In genomic region chr10:42894263-42894662, GRCm38 (mm10) we compare ENCODE assay signal across 17 mouse cellular contexts. TPM values are rescaled to one million over a fixed set of nuclear protein-coding genes. Genes with fewer than 3 reads are reported as not detected.
DNase-seq lines count a peak whose midpoint lies in the region; ATAC-seq and TF ChIP-seq lines count a peak whose summit lies in the region.
"Had no signal": no experiment of that assay in that cellular context is flagged by ENCODE, and none has a peak within 500 bp of the region (broad histone marks: within the 10 kb centered on the region; RNA-seq: fewer than 3 reads in every experiment).

No protein-coding gene starts in this region.

- no peaks in the 10 kb centered on the region for H3K36me3 ChIP-seq in midbrain, embryonic 11.5 days (ENCODE audit: control insufficient read depth, insufficient read depth, low read length)
- no peaks in the 10 kb centered on the region for H3K36me3 ChIP-seq in midbrain, embryonic 15.5 days (replicated peaks)
- no peaks in the 10 kb centered on the region for H3K36me3 ChIP-seq in testis, adult 2 months (ENCODE audit: control insufficient read depth, insufficient read depth, low read length)
- H3K36me3 ChIP-seq: heart, embryonic 13.5 days; hindbrain, embryonic 13.5 days; liver, embryonic 13.5 days had no signal

- WGBS in midbrain, embryonic 11.5 days = 39% methylated on average over 3 of the region's 3 CpGs
- 48% methylated on average over 3 of the region's 3 CpGs for WGBS in midbrain, embryonic 15.5 days

- no peak for ATAC-seq in cerebellum, adult (ENCODE audit: insufficient number of reproducible peaks, low FRiP score, low TSS enrichment)
- no peak for ATAC-seq in midbrain, embryonic 11.5 days (ENCODE audit: low FRiP score)
- no peak for ATAC-seq in midbrain, embryonic 15.5 days (replicated peaks)
- ATAC-seq: Patski had no signal

- H3K9me3 ChIP-seq in midbrain, embryonic 11.5 days (ENCODE audit: control insufficient read depth, low read length) = no peaks in the 10 kb centered on the region
- no peaks in the 10 kb centered on the region for H3K9me3 ChIP-seq in midbrain, embryonic 15.5 days
- H3K9me3 ChIP-seq: heart, embryonic 13.5 days; hindbrain, embryonic 13.5 days; liver, embryonic 13.5 days had no signal

- TF ChIP-seq CTCF in testis, adult 2 months (IDR thresholded peaks at IDR 0.05; ENCODE audit: control insufficient read depth, insufficient read depth, insufficient replicate concordance, low read depth, low read length) = no peak

- TF ChIP-seq POLR2A in testis, adult 2 months (IDR thresholded peaks at IDR 0.05; ENCODE audit: control insufficient read depth, low read depth, low read length) = no peak

- no peaks in the 10 kb centered on the region for H3K27me3 ChIP-seq in midbrain, embryonic 11.5 days (ENCODE audit: control insufficient read depth, insufficient read depth, low read length)
- H3K27me3 ChIP-seq in midbrain, embryonic 15.5 days (replicated peaks) = no peaks in the 10 kb centered on the region
- H3K27me3 ChIP-seq in testis, adult 2 months (ENCODE audit: control insufficient read depth, insufficient read depth, low read length) = no peaks in the 10 kb centered on the region
- H3K27me3 ChIP-seq: heart, embryonic 13.5 days had no signal

- H3K4me2 ChIP-seq in midbrain, embryonic 11.5 days = no peak overlapping the region
- no peak overlapping the region for H3K4me2 ChIP-seq in midbrain, embryonic 15.5 days
- H3K4me2 ChIP-seq: heart, embryonic 13.5 days; hindbrain, embryonic 13.5 days; liver, embryonic 13.5 days had no signal

- no peak overlapping the region for H3K27ac ChIP-seq in midbrain, embryonic 11.5 days (ENCODE audit: low read depth, low read length)
- H3K27ac ChIP-seq in midbrain, embryonic 15.5 days = no peak overlapping the region
- peak overlapping the region; percentile 6; the same call in 1 of the 2 replicates for H3K27ac ChIP-seq in testis, adult 2 months (ENCODE audit: control insufficient read depth, insufficient read depth, low read depth, low read length)
- H3K27ac ChIP-seq: heart, embryonic 13.5 days; hindbrain, embryonic 13.5 days; liver, embryonic 13.5 days had no signal

- peak; percentile 5 for DNase-seq in cerebellum, adult 9-11 months
- DNase-seq in heart, adult 11 months = peak; percentile 90
- DNase-seq in heart, postnatal 36 days = no peak
- DNase-seq in midbrain, embryonic 11.5 days (ENCODE audit: low spot score, missing footprints) = peak; percentile 56
- no peak for DNase-seq in layer of hippocampus, postnatal 25 days (ENCODE audit: extremely low spot score in 1 of 2, low spot score in 1 of 2)
- DNase-seq: cerebellum, adult 2 months; kidney, adult 11 months; kidney, postnatal 25 days; left cerebral cortex, postnatal 4 days; liver, embryonic 13.5 days had no signal

- no peak overlapping the region for H3K4me3 ChIP-seq in midbrain, embryonic 11.5 days (ENCODE audit: low read depth, low read length)
- H3K4me3 ChIP-seq in midbrain, embryonic 15.5 days = no peak overlapping the region
- no peak overlapping the region for H3K4me3 ChIP-seq in testis, adult 2 months (ENCODE audit: control insufficient read depth, low read depth, low read length)
- H3K4me3 ChIP-seq: erythroblast, embryonic 14.5 days; heart, embryonic 13.5 days; hindbrain, embryonic 13.5 days; liver, embryonic 13.5 days had no signal

- intact Hi-C loops in heart, postnatal 36 days (cut with DNase I) = no loop called here

- no peaks in the 10 kb centered on the region; the same call in 1 of the 2 replicates for H3K4me1 ChIP-seq in midbrain, embryonic 11.5 days (ENCODE audit: control insufficient read depth, insufficient read depth, low read length)
- no peaks in the 10 kb centered on the region for H3K4me1 ChIP-seq in midbrain, embryonic 15.5 days
- no peaks in the 10 kb centered on the region for H3K4me1 ChIP-seq in testis, adult 2 months (ENCODE audit: control insufficient read depth, insufficient read depth, low read length)
- H3K4me1 ChIP-seq: liver, embryonic 13.5 days had no signal

- no peak overlapping the region for H3K9ac ChIP-seq in midbrain, embryonic 11.5 days (ENCODE audit: low read length)
- H3K9ac ChIP-seq in midbrain, embryonic 15.5 days = no peak overlapping the region
- H3K9ac ChIP-seq: heart, embryonic 13.5 days; hindbrain, embryonic 13.5 days; liver, embryonic 13.5 days had no signal

RNA-seq across cellular contexts. Expression of gene Scml4, which starts 34.1 kb away (rescaled TPM):
- 1 to 10 TPM; 1.3 to 1.4 TPM for total RNA-seq in heart, postnatal 36 days (2021)
- 1.1 and 1.4 TPM in 2 replicates for polyA plus RNA-seq in midbrain, embryonic 11.5 days (2014; fragmentation: Nextera tagmentation; extraction: Ambion mirVana)
- polyA plus RNA-seq in midbrain, embryonic 15.5 days (2015; fragmentation: Nextera tagmentation; extraction: Ambion mirVana) = 19.2 and 19.9 TPM in 2 replicates
- 0.56 and 0.65 TPM in 2 replicates for polyA plus RNA-seq in testis, adult 2 months (2012; rRNA removed)
- 1 to 10 TPM; 5.1 to 5.3 TPM for total RNA-seq in layer of hippocampus, postnatal 25 days (2021)
- polyA plus RNA-seq: erythroblast, embryonic 14.5 days had no signal

Comparison
In these comparisons a context has a peak if more than half of its experiments do, and no peak if none do; other contexts are left out.
1. DNase-seq: peak in cerebellum, adult 9-11 months (single experiment), heart, adult 11 months (single experiment) and midbrain, embryonic 11.5 days (single experiment); none in heart, postnatal 36 days (0 of 2) and layer of hippocampus, postnatal 25 days (0 of 2).